Mouse (Mus musculus) G1E (cell line): ENCODE measurements around the gene Tgfb1. TPM values are rescaled to one million over a fixed set of nuclear protein-coding genes. Genes with fewer than 3 reads are reported as not detected.

Source experiments
- ATAC-seq: 2 replicates; pipeline ENCODE4 v1.8.0; 2016; ENCODE audit warnings: mild to moderate bottlenecking; ENCODE audit not compliant: insufficient number of reproducible peaks, poor library complexity, low FRiP score, severe bottlenecking; ENCODE audit errors: extremely low read depth
- DNase-seq: peaks from one replicate; pipeline ENCODE4 v3.0.0; 2012; ENCODE audit warnings: low spot score
- H3K27me3 ChIP-seq: 2 replicates; pipeline ENCODE4 v1.6.1; 2012; ENCODE audit warnings: mild to moderate bottlenecking, low read length, inconsistent platforms; ENCODE audit not compliant: insufficient read depth
- H3K36me3 ChIP-seq: replicated peaks from 2 replicates; pipeline ENCODE3; 2012; ENCODE audit warnings: mild to moderate bottlenecking, inconsistent platforms
- H3K4me1 ChIP-seq: 2 replicates; pipeline ENCODE4 v1.6.1; 2012; ENCODE audit warnings: low read depth, low read length, inconsistent platforms, mixed read lengths; ENCODE audit not compliant: insufficient read depth
- H3K4me3 ChIP-seq: 2 replicates; pipeline ENCODE4 v1.5.1; 2012; ENCODE audit warnings: low read depth, mild to moderate bottlenecking, inconsistent platforms, low read length, moderate library complexity, mixed read lengths
- H3K9me3 ChIP-seq: replicated peaks from 2 replicates; pipeline ENCODE4 v1.6.1; 2012; ENCODE audit warnings: inconsistent platforms
- CTCF ChIP-seq: IDR thresholded peaks from 2 replicates; pipeline ENCODE4 v1.5.1; 2012; ENCODE audit warnings: low read depth, low read length, inconsistent platforms, mixed read lengths
- GATA1 ChIP-seq: IDR thresholded peaks from 2 replicates; pipeline ENCODE4 v1.6.1; 2012; ENCODE audit warnings: borderline replicate concordance, low read length, inconsistent platforms, mixed read lengths
- GATA2 ChIP-seq: IDR thresholded peaks from 2 replicates; pipeline ENCODE4 v1.6.1; 2012; ENCODE audit warnings: low read depth, low read length, inconsistent platforms, borderline replicate concordance
- POLR2AphosphoS5 ChIP-seq: IDR thresholded peaks from 2 replicates; pipeline ENCODE4 v1.6.1; 2012; ENCODE audit warnings: low read depth, low read length, inconsistent platforms; ENCODE audit not compliant: insufficient replicate concordance
- TAL1 ChIP-seq: conservative IDR thresholded peaks from 2 replicates; pipeline ENCODE4 v1.6.1; 2012; ENCODE audit warnings: low read depth, low read length, inconsistent platforms, mixed read lengths
- polyA plus RNA-seq: library from polyadenylated mRNA; stranded (reverse); fragments of >175 nt; gene quantifications from 2 replicates; pipeline ENCODE4 v1.2.3, GENCODE M21; 2012
- total RNA-seq, 2 experiments: library from RNA; stranded (forward) in 1 of 2; stranded (reverse) in 1 of 2; fragments of 200-1000 nt in 1 of 2; fragments of >200 nt in 1 of 2; fragmentation: Nextera tagmentation in 1 of 2; gene quantifications; 2 replicates each; pipeline ENCODE4 v1.2.3; 2014 to 2017

The Tgfb1 gene
- total and polyA plus RNA-seq, 3 experiments: 40.8 to 1,473 (median 397) TPM

DNA sequence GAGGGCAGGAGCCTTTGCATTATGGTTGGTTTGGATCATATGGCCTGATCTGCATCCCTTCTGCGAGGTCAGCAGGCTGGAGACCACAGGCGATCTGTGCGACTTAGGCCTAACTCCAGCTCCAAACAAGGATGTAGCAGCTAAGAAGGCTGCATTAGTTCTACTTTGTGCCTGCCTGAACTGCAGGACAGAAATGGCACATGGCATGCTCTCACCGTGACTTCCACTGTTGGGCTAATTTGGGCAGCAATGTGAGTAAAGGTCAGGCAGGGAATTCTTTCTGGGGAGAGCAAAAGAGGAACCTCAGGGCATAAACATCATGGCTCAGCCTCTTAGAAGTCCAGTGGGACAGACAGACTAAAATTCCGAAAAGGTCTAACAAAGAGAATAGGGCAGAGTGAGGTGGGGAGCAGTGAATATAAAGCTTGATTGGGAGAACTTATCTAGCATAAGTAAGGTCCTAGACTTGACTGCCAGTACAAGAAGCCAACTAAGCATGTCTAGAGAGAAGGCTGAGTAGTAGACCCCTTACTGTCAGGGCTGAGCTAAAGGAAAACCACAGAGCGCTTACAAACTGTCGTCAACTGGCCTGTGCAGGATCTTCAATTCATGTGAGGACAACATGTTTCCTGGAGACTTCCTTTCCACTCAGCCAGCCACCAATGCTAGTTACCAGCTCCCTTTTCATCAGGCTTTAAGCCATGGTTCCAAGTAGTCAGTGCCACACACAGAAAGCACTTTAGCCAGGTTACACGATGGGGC lies 44.7 kb downstream of the Tgfb1 start:
- Histone ChIP-seq H3K9me3 (no peaks in the 10 kb centered on the region), H3K4me3 (no peak overlapping the region), H3K36me3 (peaks cover 98% of the 10 kb centered on the region), H3K27me3 (no peaks in the 10 kb centered on the region), H3K4me1 (peaks cover 30% of the 10 kb centered on the region)
- no peak for DNase-seq
- no peak for ATAC-seq
- no peak for TF ChIP-seq TAL1
- TF ChIP-seq GATA2: no peak
- no peak for TF ChIP-seq GATA1
- TF ChIP-seq CTCF: no peak
- no peak for TF ChIP-seq POLR2AphosphoS5

DNA sequence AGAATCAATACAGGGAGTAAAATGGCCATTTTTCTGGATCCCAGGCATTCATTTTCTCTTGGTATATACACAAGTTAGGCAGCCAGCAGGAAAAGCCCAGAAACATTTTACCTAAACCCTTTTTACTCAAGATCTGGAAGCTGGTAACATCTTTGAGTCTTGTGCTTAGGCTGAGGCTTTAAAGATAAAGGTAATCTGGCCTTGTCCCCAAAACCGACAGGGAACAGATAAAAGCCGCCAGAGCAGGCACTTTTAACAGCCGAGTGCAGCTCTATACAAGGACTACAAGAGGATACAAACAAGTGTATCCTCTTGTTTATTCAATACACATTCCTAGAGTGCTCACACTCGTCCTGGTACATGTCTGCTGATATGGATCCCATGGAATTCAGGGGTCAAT lies 48.2 kb downstream of the Tgfb1 start:
- ATAC-seq (no peak), DNase-seq (no peak)
- Histone ChIP-seq H3K4me1 (peaks cover 17% of the 10 kb centered on the region), H3K9me3 (no peaks in the 10 kb centered on the region), H3K4me3 (no peak overlapping the region), H3K27me3 (no peaks in the 10 kb centered on the region), H3K36me3 (peaks cover 95% of the 10 kb centered on the region)
- no peak for TF ChIP-seq GATA1
- TF ChIP-seq GATA2: no peak
- no peak for TF ChIP-seq TAL1
- TF ChIP-seq POLR2AphosphoS5: no peak
- no peak for TF ChIP-seq CTCF

DNA sequence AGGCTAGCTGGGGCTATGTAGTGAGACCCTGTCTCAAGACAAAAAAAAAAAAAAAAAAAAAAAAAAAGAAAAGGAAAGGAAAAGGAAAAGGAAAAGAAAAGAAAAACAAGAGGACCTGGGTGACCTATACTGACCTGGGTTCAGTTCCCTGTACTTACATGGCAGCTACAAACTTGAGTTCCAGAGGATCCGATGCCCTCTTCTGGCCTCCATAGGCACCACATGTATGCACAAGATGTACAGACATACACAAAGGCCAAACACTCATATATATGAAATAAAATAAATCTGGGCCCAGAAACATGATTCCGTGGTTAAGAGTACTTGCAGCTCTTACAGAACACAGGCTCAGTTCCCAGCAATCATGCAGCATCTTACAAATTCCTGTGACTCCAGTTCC lies 50.1 kb downstream of the Tgfb1 start:
- Histone ChIP-seq H3K4me1 (peaks cover 9% of the 10 kb centered on the region), H3K9me3 (no peaks in the 10 kb centered on the region), H3K4me3 (no peak overlapping the region), H3K27me3 (no peaks in the 10 kb centered on the region), H3K36me3 (peaks cover 95% of the 10 kb centered on the region)
- ATAC-seq (no peak), DNase-seq (no peak)
- TF ChIP-seq TAL1 (no peak), GATA1 (no peak), GATA2 (no peak), CTCF (no peak), POLR2AphosphoS5 (no peak)

- Histone ChIP-seq H3K9me3 (no peaks in the 10 kb centered on the region), H3K27me3 (no peaks in the 10 kb centered on the region), H3K4me3 (no peak overlapping the region), H3K36me3 (peaks cover 95% of the 10 kb centered on the region), H3K4me1 (peaks cover 8% of the 10 kb centered on the region)
- ATAC-seq: no peak
- no peak for DNase-seq
- TF ChIP-seq GATA2 (no peak), TAL1 (no peak), CTCF (no peak), GATA1 (no peak), POLR2AphosphoS5 (no peak)
Measured at GRCm38 (mm10) chr7:25738277-25738676, 51.5 kb downstream of the Tgfb1 start.

- Histone ChIP-seq H3K27me3 (no peaks in the 10 kb centered on the region), H3K4me3 (no peak overlapping the region), H3K36me3 (peaks cover 99% of the 10 kb centered on the region), H3K4me1 (peaks cover 37% of the 10 kb centered on the region), H3K9me3 (no peaks in the 10 kb centered on the region)
- TF ChIP-seq GATA1 (no peak), POLR2AphosphoS5 (no peak), GATA2 (no peak), TAL1 (no peak), CTCF (no peak)
- no peak for ATAC-seq
- DNase-seq: no peak
Measured at GRCm38 (mm10) chr7:25746844-25747243, 60.0 kb downstream of the Tgfb1 start.

GRCm38 (mm10) chr7:25753076-25753475 lies 66.3 kb downstream of the Tgfb1 start:
- H3K27me3 ChIP-seq: peaks cover 6% of the 10 kb centered on the region; the same call in 1 of the 2 replicates
- H3K4me3 ChIP-seq: peak overlapping the region; percentile 95
- no peaks in the 10 kb centered on the region for H3K9me3 ChIP-seq
- TF ChIP-seq POLR2AphosphoS5 (no peak), TAL1 (no peak)
- ATAC-seq: no peak
- no peak for DNase-seq
- H3K4me1 ChIP-seq: peaks cover 46% of the 10 kb centered on the region
- peaks cover 51% of the 10 kb centered on the region for H3K36me3 ChIP-seq
